Mouse (Mus musculus) hindbrain, postnatal 0 days (tissue): ENCODE measurements around the gene Vash1. TPM values are rescaled to one million over a fixed set of nuclear protein-coding genes. Genes with fewer than 3 reads are reported as not detected.

Experiments used
- ATAC-seq: fragments of 200-750 bp; cut with Nextera tagmentation; 2 replicates; pipeline ENCODE4 v1.8.0; 2017; ENCODE audit warnings: mild to moderate bottlenecking, moderate TSS enrichment, moderate library complexity
- DNase-seq: peaks from one replicate; pipeline ENCODE4 v3.0.0-alpha.2; 2015; ENCODE audit warnings: low spot score
- H3K27ac ChIP-seq: fragments of 300-500 bp; sonication (generic); 2 replicates; pipeline ENCODE4 v1.5.1; 2014; ENCODE audit warnings: mild to moderate bottlenecking
- H3K27me3 ChIP-seq: fragments of 300-500 bp; sonication (generic); 2 replicates; pipeline ENCODE4 v1.6.1; 2014; ENCODE audit warnings: low read length, mixed read lengths; ENCODE audit not compliant: insufficient read depth
- H3K36me3 ChIP-seq: fragments of 300-500 bp; sonication (generic); 2 replicates; pipeline ENCODE4 v1.6.1; 2014; ENCODE audit warnings: low read length, mixed read lengths; ENCODE audit not compliant: insufficient read depth
- H3K4me1 ChIP-seq: fragments of 300-500 bp; sonication (generic); 2 replicates; pipeline ENCODE4 v1.6.1; 2014; ENCODE audit warnings: antibody characterized with exemption, low read length, mixed read lengths; ENCODE audit not compliant: insufficient read depth
- H3K4me2 ChIP-seq: fragments of 300-500 bp; sonication (generic); 2 replicates; pipeline ENCODE4 v1.6.1; 2014; ENCODE audit warnings: low read depth, mild to moderate bottlenecking, low read length, moderate library complexity, mixed read lengths
- H3K4me3 ChIP-seq: fragments of 300-500 bp; sonication (generic); 2 replicates; pipeline ENCODE4 v1.5.1; 2014; ENCODE audit warnings: low read length
- H3K9ac ChIP-seq: fragments of 300-500 bp; sonication (generic); replicated peaks from 2 replicates; pipeline ENCODE4 v1.6.1; 2014; ENCODE audit warnings: mild to moderate bottlenecking, low read length, moderate library complexity, mixed read lengths
- H3K9me3 ChIP-seq: fragments of 300-500 bp; sonication (generic); 2 replicates; pipeline ENCODE4 v1.6.1; 2016; ENCODE audit warnings: low read length, mixed read lengths
- CTCF ChIP-seq: IDR thresholded peaks from 2 replicates; pipeline ENCODE4 v1.5.1; 2016; ENCODE audit warnings: antibody characterized with exemption, control low read depth, low read depth
- WGBS: fragments of 180-500 bp; shearing (Covaris S2); extraction: QIAGEN DNeasy Blood & Tissue Kit; methylation state at CpG from one replicate; pipeline ENCODE4 v1.1.7; 2014; 5-methylcytosine and 5-hydroxymethylcytosine counted together
- polyA plus RNA-seq: library from polyadenylated mRNA; unstranded; fragments of >200 nt; fragmentation: Nextera tagmentation; extraction: Ambion mirVana; gene quantifications from 2 replicates; pipeline ENCODE4 v1.2.1, GENCODE M21; 2015
- total RNA-seq: library from RNA; depleted of rRNA; stranded (reverse); fragments of >200 nt; gene quantifications from 2 replicates; pipeline ENCODE4 v1.2.3, GENCODE M21; 2014

The Vash1 gene
- total and polyA plus RNA-seq, 2 experiments from 2014 or later, result 26.5 to 109 TPM

DNA sequence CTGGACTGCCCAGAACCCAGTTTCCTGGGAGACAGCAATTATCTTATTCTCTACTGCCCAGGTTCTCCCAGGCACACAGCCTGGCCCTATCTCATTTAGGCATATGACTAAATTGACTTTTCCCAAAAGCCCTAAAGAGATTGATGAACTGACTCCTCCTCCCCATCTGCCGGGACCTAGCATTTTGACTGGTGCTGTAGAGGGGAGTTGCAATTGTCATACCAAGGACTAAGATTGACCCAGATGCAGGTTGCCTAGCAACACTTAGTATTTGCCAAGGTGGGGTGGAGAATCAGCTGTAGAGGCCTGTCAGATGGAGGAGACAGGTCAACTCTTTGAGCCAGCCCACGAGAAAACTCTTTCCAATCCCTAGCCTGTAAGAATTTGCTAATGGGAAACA, 19.5 kb downstream of the Vash1 start:
- DNase-seq (peak; percentile 45), ATAC-seq (no peak)
- TF ChIP-seq CTCF, result no peak
- 31% methylated on average over 2 of the region's 2 CpGs for WGBS
- no peaks in the 10 kb centered on the region for H3K27me3 ChIP-seq
- H3K4me1 ChIP-seq, result 0 out of 2 replicates have a peak, but pooled peaks cover 8% of the 10 kb centered on the region
- H3K9me3 ChIP-seq, result no peaks in the 10 kb centered on the region
- peak overlapping the region; percentile 75; the same call in 1 of the 2 replicates for H3K27ac ChIP-seq
- no peak overlapping the region for H3K4me2 ChIP-seq
- H3K4me3 ChIP-seq, result no peak overlapping the region
- H3K9ac ChIP-seq, result no peak overlapping the region
- peaks cover 11% of the 10 kb centered on the region; the same call in 1 of the 2 replicates for H3K36me3 ChIP-seq

DNA sequence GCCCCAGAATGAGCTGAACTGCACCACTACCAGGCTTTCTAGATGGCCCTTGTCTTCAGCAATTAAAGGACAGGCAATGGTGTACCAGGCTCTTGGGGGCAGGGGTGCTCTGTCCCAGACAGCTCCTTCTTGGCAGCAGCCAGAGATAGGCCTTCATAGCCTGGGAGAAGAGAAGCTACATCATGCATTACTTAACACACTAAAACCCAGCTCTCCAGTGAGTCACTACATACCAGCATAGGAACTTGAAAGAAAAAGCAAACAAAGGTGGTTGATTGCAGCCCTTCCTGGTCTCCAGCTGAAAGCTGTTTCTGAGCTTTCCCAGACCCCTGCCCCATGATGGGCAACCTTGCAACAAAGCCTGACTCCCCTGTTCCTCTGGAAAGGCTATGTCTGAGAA, 20.0 kb downstream of the Vash1 start:
- no peaks in the 10 kb centered on the region for H3K27me3 ChIP-seq
- no peak overlapping the region for H3K4me3 ChIP-seq
- TF ChIP-seq CTCF, result no peak
- H3K4me2 ChIP-seq, result no peak overlapping the region
- H3K4me1 ChIP-seq, result 0 out of 2 replicates have a peak, but pooled peaks cover 8% of the 10 kb centered on the region
- DNase-seq, result no peak
- H3K27ac ChIP-seq, result peak overlapping the region; percentile 75; the same call in 1 of the 2 replicates
- H3K9ac ChIP-seq, result no peak overlapping the region
- no peaks in the 10 kb centered on the region for H3K9me3 ChIP-seq
- H3K36me3 ChIP-seq, result peaks cover 11% of the 10 kb centered on the region; the same call in 1 of the 2 replicates
- ATAC-seq, result no peak

DNA sequence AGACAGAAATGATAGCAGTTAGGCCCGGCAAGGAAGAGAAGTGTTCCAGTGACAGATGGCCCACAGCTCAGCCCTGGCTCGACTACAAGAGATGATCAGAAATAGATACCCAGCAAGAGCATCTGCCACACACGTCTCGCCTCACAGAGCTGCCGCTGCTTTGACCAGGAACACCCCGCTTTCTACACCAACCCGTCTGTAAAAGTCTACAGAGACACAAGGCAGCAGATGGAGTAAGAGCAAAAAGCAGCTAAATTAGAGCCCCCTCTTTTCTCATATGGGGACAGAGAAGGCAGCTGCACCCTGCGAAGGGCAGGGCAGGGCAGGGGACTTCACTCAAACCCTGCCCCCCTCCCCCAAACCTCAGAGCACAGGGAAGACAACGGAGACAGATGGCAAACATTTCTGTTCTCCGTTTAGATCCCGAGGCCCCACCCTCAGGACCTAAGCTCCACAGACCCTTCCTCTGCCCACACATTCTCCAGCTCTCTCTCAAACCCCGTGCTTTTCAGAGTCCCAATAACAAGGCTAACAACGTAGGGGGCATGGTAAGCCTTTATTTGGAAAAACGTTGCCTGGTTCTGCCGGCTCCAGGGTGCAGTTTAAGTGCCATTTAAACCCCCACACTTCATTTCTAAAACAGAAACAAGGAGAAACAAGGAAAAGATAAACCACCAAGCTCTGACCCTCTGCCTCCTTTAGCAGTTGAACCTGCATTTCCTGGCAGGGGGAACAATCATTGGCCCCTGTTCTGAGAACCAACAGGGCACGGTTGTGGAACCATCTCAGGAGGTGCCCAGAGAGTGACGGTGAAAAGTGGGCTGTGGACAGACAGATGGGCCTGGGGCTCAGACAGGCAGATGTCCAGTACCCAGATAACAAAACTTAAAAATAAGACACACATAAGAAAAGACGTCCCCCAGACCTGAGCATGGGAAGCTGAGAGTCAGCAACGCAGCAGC, 21.7 kb downstream of the Vash1 start:
- peak; percentile 73 for ATAC-seq
- peak overlapping the region; percentile 1; the same call in 1 of the 2 replicates for H3K4me2 ChIP-seq

DNA sequence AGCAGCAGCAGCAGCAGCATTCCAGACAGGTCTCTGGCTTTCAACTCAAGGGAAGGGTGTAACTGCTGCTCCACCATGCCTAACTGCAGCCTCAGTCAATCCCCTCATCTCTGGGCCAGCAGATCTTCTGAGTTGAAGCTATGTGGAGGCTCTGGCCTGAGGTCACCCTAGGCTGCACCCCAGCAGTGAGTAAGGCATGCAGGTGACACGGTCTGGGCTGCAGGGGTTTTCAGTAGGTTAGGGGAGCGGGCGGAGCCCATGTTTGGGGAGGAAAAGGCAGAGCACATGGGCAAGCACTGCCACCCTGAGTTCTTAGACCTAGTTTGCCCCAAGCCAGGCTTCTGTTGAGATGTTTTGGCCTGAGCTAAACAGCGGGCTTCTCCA, 22.4 kb downstream of the Vash1 start:
- no peaks in the 10 kb centered on the region for H3K27me3 ChIP-seq
- H3K9ac ChIP-seq, result no peak overlapping the region
- peak overlapping the region; percentile 75 for H3K27ac ChIP-seq
- 71% methylated on average over 4 of the region's 4 CpGs for WGBS
- TF ChIP-seq CTCF, result no peak
- H3K9me3 ChIP-seq, result no peaks in the 10 kb centered on the region
- H3K4me3 ChIP-seq, result no peak overlapping the region
- 0 out of 2 replicates have a peak, but pooled peaks cover 8% of the 10 kb centered on the region for H3K4me1 ChIP-seq
- no peak overlapping the region for H3K4me2 ChIP-seq
- DNase-seq (no peak), ATAC-seq (no peak)
- peaks cover 11% of the 10 kb centered on the region; the same call in 1 of the 2 replicates for H3K36me3 ChIP-seq

More for the DNA sequence above, 21.7 kb downstream of the Vash1 start:
- WGBS, result 19% methylated on average over 19 of the region's 19 CpGs
- DNase-seq, result peak; percentile 81
- H3K4me1 ChIP-seq, result 0 out of 2 replicates have a peak, but pooled peaks cover 8% of the 10 kb centered on the region
- TF ChIP-seq CTCF, result no peak
- peak overlapping the region; percentile 75 for H3K27ac ChIP-seq
- H3K9ac ChIP-seq, result 0 out of 2 replicates have a peak overlapping the region, but pooled peaks have one; percentile 3
- no peaks in the 10 kb centered on the region for H3K9me3 ChIP-seq
- no peak overlapping the region for H3K4me3 ChIP-seq
- peaks cover 15% of the 10 kb centered on the region; the same call in 1 of the 2 replicates for H3K36me3 ChIP-seq
- no peaks in the 10 kb centered on the region for H3K27me3 ChIP-seq

DNA sequence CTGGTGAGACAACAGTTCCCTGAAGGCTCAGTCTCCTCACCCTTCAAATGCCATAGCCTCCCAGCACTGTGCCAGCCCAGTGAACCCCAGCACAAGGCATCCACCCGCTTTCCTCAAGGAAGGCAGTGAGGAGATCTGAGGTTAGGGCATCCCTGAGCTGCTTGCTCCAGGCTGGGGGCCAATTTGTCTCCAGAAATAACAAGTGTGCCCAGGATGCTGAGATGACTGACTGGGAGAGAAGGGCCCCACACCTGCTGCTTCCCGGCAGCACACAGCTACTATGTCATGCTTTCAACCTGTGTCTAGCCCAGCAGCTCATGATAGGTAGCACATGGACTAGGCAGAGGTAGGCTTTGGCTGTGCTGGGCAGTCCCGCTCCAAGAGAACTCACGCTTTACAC, 23.0 kb downstream of the Vash1 start:
- Histone ChIP-seq H3K36me3 (peaks cover 5% of the 10 kb centered on the region; the same call in 1 of the 2 replicates), H3K4me3 (no peak overlapping the region), H3K27ac (peak overlapping the region; percentile 75), H3K9ac (no peak overlapping the region), H3K9me3 (no peaks in the 10 kb centered on the region), H3K4me2 (no peak overlapping the region), H3K27me3 (no peaks in the 10 kb centered on the region), H3K4me1 (0 out of 2 replicates have a peak, but pooled peaks cover 8% of the 10 kb centered on the region)
- ATAC-seq (no peak), DNase-seq (no peak)
- no peak for TF ChIP-seq CTCF
- WGBS, result 82% methylated on average over 4 of the region's 4 CpGs

DNA sequence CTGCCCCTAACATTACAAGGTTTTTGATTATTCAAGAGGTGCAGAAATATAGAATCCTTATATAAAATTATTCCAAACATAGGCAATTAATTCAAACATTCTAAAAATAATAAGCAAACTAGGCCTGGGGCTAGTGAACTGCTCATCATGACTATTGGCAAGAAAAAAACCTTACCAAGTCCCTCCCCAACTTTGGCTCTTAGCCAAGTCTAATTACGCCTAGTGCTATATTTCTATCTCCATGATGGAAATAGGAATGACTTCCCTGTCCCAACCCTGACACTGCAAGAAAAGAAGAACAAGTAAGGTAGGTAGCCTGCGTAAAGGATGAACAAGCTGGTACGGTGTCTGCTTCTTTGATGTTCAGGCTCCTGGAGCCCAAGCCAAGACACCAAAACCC, 24.2 kb downstream of the Vash1 start:
- no peak overlapping the region for H3K4me3 ChIP-seq
- WGBS, result 86% methylated on average over 3 of the region's 3 CpGs

More for the DNA sequence above, 24.2 kb downstream of the Vash1 start:
- H3K27ac ChIP-seq, result no peak overlapping the region
- H3K27me3 ChIP-seq, result no peaks in the 10 kb centered on the region
- no peak overlapping the region for H3K4me2 ChIP-seq
- DNase-seq (no peak), ATAC-seq (no peak)
- no peak for TF ChIP-seq CTCF
- 0 out of 2 replicates have a peak, but pooled peaks cover 4% of the 10 kb centered on the region for H3K36me3 ChIP-seq
- H3K9me3 ChIP-seq, result no peaks in the 10 kb centered on the region
- no peak overlapping the region for H3K9ac ChIP-seq
- 0 out of 2 replicates have a peak, but pooled peaks cover 8% of the 10 kb centered on the region for H3K4me1 ChIP-seq
